Mouse (Mus musculus) 3T3-L1 (cell line): Measurements from ENCODE around the gene Hpd.
A peak's percentile ranks its signal among the peaks of the same experiment; 100 is the strongest.
"Not testable (repeated sequence)": the region's sequence is repeated elsewhere in the genome, so short reads cannot be mapped to it uniquely, and the experiment has no call there.

Experiments
- DNase-seq: peaks from one replicate; pipeline ENCODE4 v3.0.0-alpha.2; 2015; ENCODE audit warnings: low read depth, low spot score

Gene Hpd

DNA sequence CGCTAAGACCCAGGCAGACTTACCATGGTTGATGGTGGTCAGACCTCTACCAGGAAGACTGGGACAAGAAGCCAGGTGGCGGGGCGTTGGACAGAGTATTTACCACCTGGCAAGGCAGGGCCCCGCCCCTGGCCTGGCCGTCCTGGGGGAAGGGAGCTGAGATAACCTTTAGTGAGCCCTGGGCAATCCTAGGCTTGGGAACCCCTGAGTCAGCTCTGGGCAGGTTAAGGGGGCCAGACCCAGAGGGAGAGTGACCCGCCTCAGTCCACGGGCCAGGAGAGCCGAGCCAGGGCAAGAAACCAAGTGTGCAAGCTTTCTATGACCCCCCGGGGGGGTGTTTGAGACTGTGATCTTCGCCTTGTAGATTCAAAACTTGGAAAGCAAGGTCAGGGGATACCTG is at the start of gene Hpd:
Gene Hpd, minus strand, starts transcription at position 77 of the 400 bp plus-strand sequence.
- DNase-seq: no peak

DNA sequence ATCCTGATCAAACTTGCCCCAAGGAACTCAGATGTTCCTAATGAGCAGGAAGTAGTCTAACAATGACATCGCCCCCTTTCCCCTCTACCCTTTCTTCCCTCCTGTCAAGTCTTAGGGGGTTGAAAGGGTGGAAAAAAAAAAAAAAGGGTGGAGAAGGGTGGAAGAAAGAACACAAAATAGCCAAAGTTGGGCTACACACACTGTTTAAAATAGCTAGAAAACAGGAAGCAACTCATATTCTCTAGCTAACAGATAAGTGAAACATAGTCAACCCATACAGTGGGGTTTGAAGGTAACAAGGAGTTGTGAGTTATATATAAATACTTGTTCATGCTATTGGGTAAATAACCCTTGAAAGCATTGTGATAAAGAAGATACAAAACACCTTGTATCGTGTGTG is 49.7 kb upstream of the Hpd start:
- no peak for DNase-seq

DNA sequence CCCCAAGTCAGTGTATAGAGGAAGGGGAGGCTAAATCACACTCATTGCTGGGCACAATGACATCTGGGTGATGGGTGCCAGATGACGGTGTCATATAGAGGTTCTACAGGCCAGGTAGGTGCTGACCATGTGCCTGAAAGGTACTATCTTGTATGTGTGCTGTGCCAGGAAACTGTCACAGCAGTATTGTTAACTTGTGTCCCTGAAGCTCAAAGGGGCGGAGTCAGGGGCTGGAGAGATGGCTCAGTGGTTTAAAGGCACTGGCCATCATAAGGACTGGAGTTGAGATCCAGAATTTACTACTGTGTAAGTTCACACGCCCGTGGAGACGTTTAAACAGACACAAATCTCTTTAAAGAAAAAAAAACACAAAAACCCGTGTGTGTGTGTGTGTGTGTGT is 46.8 kb upstream of the Hpd start:
- peak; percentile 53 for DNase-seq

DNA sequence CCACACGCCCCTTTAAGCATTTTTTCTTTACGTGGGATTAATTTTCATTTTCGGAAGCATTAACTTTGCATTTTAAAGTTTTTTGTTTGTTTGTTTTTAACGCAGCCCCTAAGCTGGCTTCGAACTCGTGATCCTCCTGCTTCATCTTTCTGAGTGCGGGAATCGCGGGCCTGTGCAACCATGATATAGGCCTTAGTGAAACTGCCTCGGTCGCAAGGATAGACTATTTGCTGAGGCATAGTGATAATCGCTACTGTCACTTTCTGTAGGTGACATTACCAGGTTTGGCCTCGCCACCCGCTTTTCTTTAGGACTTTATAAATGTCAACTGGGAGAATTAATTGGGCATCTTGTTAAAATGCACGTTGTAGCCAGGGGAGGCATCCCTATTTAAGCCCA is 46.0 kb upstream of the Hpd start:
- peak; percentile 48 for DNase-seq

DNA sequence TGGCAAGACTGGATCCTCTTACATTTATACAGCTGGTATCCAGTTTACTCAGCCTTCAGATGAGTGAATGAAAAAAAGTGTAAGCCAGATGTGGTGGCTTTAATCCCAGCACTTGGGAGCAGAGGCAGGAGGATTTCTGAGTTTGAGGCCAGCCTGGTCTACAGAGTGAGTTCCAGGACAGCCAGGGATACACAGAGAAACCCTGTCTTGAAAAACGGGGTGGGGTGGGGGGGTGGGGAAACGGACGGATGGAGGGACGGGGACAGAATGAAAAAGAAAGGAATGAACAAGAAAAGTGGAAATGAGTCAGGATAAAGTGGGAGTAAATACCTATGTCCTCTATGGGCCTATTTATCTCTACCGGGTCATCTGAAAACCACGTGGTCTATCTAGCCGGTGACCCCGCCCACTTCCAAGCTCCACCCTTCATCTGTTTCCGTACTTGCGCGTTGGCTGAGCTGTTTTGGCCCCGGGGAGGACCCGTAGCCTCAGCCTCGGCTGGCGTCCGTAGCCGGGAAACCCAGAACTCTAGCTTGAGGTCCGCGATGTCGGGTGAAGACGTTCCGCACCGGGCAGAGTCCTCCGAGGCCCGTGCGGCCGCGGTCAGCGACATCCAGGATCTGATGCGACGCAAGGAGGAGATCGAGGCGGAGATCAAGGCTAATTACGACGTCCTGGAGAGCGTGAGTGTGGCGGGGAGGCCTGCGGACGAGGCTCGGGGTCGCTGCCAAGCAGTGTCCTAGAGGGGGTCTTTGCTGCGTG is 45.4 kb upstream of the Hpd start:
- DNase-seq: peak; percentile 99

DNA sequence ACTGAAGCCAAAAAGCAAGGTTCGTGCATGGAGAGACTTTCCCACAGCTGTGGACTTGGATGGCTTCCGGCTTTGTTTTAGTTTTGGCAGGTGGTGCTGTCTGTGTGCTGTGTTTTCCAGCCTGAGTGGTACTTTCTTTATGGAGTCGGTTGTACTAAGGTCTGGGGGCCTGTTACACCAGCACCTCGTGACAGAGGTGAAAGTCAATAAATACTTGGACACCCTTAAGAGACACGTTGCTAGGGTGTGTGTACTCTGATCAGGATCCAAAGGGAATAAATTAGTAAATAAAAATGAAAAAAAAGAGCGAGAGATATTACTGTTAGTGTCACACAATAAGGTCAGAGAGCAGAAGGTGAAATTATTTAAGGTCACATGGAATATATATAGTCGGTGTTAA is 44.3 kb upstream of the Hpd start:
- DNase-seq: no peak

DNA sequence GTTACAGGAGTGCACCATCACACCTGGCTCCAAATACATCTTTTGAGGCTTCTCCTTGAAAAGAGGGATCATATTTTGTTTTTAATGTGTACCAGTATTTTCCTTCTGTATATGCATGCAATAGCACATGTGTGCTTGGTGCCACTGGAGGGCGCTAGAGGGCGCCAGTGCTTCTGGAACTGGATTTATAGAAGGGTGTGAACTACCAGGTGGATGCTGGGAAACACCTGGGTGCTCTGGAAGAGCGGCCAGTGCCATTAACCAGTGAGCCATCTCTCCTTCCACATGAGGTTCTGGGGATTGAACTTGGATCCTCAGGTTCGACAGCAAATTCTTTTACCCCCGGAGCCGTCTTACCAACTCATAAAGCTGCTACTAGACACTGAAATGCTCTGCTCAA is 41.3 kb upstream of the Hpd start:
- not testable (repeated sequence) for DNase-seq

DNA sequence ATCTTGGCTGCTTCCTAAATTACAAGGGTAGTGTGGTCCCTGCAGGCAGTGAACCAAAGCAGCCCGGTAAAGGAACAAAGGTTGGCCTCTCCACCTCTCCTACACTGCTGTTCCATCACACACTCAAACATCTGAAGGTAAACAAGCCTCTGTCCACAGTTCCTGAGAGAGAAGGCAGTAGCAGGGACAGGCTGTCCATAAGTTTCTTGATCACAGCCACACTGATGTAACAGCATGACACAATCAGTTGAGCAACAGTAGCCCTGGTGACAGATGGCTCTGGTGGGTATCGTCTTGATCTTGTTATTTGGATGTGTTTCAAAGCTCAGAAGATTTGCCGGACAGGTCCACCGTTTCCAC is 40.5 kb upstream of the Hpd start:
- DNase-seq: no peak

DNA sequence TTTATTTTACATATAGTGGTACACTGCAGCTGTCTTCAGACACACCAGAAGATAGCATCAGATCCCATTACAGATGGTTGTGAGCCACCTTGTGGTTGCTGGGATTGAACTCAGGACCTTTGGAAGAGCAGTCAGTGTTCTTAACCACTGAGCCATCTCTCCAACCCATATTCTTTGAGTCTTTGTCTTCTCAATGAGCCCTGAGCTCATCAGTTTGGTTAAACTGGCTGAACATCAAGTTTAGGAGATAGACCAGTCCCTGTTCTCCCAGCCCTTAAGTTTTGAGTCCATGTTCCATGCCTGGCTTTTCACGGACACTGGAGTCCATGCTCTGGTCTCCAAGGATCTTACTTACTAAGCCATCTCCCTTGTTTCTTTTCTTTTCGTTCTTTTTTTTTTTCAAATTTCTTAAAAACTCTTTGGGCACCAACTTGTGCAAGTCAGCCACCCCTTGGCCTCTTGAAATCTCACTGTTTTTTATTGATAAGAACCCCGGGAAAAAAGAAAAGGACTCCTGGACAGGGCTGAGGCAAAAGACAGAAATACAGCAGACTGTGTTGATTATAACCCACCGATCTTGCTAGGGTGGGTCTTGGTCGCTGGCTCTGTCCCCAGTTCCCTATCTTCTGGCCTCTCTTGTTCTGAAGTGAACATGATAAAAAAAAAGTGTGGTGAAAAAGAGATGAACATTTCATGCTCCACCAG is 40.0 kb upstream of the Hpd start:
- not testable (repeated sequence) for DNase-seq

DNA sequence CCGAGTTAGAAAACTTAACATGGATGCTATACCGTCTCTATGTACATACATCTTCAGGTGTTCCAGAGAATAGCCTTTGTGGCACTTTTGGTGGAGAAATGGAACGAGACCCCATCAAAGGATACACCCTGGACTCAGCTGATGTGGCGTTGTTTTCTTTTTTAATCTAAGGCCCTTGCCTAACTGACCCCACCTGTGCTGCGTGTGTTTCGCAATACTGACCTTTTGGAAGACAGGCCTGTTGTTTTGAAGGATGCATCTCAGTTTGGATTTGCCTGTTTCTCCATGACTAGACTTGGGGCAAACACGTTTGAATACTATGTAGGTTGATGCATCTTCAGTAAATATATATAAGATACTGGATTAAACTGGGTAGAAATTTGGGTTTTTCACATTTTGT is 21.1 kb upstream of the Hpd start:
- not testable (repeated sequence) for DNase-seq

DNA sequence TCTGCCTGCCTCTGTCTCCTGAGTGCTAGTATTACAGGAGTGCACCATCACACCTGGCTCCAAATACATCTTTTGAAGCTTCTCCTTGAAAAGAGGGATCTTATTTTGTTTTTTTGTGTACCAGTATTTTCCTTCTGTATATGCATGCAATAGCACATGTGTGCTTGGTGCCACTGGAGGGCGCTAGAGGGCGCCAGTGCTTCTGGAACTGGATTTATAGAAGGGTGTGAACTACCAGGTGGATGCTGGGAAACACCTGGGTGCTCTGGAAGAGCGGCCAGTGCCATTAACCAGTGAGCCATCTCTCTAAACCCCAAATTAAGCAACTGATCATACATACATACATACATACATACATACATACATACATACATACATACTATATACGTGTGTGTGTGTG is 20.2 kb upstream of the Hpd start:
- DNase-seq: not testable (repeated sequence)

DNA sequence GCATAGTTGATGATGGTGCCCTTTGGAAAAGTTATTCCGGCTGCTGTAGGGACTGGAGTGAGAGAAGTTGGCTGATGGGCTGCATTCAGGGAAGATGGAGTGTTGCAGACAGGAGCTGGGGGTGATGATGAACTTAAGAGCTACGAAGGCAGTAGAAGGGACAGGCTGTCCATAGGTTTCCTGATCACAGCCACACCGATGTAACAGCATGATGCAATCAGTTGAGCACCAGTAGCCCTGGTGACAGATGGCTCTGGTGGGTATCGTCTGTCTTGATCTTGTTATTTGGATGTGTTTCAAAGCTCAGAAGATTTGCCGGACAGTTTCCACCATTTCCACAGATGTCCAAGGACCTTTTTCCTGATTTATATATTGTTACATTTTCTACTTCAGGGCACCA is 19.5 kb upstream of the Hpd start:
- no peak for DNase-seq

DNA sequence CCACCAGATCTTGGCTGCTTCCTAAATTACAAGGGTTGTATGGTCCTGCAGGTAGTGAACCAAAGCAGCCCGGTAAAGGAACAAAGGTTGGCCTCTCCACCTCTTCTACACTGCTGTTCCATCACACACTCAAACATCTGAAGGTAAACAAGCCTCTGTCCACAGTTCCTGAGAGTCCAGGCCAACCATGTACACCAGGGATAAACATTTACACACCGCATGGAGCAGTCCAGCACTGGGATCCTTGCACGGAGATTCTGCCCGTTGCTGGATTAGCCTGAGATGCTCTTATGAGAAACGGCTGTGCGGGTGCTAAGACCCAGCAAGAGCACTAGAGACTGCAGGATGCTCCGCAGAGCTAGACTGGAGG is 19.0 kb upstream of the Hpd start:
- DNase-seq: no peak

DNA sequence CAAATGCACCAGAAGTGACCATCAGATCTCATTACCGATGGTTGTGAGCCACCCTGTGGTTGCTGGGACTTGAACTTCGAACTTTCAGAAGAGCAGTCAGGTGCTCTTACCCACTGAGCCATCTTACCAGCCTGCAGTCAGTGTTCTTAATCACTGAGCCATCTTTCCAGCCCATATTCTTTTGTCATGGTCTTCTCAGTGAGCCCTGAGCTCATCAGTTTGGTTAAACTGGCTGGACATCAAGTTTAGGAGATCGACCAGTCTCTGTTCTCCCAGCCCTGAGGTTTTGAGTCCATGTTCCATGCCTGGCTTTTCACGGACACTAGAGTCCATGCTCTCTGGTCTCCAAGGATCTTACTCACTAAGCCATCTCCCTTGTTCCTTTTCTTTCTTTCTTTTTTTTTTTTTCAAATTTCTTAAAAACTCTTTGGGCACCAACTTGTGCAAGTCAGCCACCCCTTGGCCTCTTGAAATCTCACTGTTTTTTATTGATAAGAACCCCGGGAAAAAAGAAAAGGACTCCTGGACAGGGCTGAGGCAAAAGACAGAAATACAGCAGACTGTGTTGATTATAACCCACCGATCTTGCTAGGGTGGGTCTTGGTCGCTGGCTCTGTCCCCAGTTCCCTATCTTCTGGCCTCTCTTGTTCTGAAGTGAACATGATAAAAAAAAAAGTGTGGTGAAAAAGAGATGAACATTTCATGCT is 18.4 kb upstream of the Hpd start:
- not testable (repeated sequence) for DNase-seq

DNA sequence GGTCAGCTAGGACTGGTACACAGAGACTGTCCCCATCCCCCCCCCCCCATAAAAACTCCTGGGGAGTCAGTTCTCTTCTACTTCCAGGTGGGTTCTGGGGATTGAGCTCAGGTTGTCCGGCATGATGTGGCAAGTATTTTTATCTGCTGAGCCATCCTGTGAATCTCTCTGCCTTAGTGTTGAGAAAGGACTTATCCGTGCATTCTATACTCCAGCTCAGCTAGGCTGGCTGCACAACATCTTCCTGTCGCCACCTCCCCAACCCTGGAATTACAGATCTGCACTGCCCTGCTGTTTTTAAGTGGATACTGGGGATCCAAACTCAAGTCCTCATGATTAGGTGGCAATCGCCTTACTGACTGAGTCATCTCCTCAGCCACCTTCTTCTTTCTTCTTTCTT is 16.0 kb upstream of the Hpd start:
- DNase-seq: no peak

DNA sequence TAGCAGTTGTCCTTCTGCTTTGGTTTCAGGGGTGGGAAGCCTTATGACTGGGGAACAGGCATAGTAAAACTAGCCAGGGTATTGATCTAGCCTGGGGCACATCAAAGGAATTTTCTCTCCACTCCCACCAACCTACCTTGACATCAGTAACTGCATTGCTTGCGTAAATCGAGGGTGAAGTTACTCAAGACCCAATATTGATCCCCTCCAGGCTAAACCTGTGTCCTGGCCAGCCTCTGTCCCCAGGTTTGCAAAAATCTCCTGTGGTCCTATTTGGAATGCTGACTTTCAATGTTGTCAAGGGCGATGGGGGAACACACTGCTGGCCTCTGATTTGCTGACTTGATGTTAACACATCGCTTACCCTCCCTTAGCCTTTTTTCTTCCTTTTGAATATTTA is 14.2 kb upstream of the Hpd start:
- no peak for DNase-seq

DNA sequence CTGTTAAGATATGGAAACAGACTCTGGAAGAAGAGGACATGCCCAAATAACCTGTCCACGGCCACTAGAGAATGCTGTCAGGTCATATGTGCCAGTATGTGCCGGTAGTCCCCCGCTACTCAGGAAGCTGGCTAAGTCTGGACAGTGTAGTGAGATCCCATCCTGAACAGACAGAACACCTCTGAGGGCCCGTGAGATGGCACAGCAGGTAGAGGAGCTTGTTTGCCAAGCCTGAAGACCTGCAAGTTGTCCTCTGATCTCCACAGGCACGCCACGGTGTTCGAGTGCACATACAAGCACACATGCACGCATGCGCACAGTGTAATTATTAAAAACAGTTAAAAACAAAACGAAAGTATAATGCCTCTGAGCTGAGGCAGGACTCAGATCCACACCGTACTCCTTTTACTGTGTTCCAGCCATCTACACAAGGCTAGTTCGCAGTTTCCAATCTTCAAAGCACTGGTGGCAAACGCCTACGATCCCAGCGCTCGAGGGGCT is 13.0 kb upstream of the Hpd start:
- DNase-seq: no peak

DNA sequence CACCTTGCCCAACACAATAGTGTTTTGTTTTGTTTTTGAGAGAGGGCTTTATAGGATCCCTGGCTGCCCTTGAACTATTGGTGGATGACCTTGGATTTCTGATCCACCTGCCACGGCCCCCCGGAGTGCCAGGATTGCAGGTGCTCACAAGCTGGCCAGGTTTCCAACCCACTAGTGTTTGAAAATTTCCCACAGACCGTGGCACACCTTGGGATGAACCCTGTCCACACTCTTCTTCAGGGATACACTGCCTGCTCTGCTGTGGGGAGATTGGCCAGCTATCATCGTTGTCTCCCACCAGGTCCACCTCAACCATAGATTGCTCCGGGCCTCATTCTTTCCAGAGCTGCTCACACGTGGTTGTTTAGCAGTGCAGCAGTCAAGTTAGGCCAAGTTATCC is 12.3 kb upstream of the Hpd start:
- no peak for DNase-seq

DNA sequence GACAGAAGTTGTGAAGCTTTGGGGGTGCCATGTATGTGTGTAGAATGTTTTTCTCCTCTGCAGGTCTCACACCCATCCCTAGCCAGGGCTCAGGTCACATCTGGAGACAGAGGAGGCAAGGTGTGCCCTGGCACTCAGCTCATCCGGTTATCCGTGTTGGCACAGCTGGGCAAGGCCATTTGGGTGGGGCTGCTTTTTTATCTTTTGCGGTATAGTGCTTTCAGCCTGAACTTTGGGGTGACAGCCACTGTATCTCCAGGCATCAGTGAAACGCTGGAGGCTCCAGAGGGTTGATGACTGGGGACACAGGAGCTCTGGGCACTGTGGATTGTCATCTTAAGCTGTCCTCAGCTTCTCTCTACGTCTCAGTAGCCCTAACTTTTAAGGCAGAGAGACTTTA is 10.9 kb upstream of the Hpd start:
- DNase-seq: no peak

DNA sequence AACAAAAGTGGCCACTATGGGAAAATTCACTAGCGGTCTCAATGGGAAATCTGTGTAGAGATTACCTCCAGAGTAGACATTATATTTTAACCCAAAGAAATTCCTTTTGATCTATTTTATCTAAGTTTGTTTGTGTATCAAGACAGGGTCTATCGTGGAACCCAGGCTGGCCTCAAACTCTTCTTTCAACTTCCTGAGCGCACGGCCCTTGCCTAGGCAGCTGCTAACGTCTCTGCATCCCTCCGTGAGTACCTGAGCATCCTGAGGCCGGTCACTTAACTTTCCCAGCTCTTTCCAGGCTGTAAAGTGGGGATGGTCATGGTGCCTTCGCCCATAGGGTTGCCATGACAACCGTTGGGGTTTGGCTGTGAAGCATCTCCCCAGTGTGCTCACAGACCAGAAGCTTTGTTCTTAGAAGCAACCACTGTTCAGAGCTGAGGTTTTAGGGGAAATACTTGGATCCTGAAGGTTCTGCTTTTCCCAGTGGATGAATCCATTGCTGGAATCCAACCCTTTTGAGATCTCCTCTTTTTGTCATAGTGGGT is 10.2 kb upstream of the Hpd start:
- DNase-seq: no peak

DNA sequence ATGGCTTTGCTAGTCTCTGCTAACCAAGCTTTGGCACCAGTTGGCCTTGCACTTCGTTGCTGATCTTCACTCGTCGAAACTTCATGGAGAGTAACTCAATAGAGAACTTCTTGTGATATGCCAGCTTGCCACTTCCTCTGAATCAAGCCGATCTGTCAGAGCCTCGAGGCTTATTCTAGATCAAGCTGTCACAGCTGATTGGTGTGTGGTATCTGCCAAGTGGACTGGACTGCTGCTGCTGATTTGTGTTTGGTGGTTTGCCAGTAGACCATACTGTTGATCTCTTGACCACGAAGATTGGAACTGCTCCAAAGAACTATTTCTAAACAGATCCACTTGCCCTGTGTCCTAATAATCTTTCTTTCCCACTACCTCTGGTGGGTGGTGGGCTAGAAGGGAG is 8.9 kb upstream of the Hpd start:
- peak; percentile 61 for DNase-seq

DNA sequence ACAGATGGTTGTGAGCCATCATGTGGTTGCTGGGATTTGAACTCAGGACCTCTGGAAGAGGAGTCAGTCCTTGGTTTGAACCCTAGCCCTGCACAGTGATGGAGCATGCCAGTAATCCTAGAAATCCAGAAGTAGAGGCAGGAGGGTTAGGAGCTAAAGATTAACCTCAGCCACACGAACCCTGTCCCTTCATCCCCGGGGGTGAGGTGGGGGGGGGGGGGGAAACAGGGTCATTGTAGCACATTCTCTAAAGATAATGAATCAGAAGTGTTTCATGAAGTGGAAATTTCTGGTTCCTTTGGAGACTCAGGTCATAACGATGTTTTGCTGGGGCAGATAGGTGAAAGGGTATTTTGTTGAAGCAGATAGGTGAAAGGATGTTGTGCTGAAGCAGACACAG is 8.4 kb upstream of the Hpd start:
- no peak for DNase-seq
